Mouse (Mus musculus): ENCODE data around the gene Spire2.

DNA sequence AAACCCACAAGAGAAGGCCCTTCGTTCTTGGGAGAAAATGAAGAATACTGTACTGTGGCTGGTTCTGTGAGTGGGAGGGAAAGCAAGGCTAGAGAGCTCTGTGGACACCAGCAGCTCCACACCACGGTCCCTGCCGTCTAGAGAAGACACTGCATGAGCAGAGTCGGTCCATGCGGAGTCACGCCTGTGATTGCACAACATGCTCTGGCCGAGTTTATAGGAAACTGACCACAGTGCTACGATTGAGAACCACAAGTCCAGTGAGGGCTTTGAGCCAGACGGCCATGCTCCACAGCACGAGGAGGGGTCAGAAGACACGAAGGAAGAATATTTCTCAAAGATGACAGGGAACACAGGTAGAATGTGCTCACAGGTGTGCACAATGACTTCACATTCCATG is 34.2 kb upstream of the Spire2 start:
- no peak for TF ChIP-seq POLR2A (IDR thresholded peaks at IDR 0.05; ENCODE audit: borderline replicate concordance, insufficient read depth, low read length)
- no peak for TF ChIP-seq CTCF (IDR thresholded peaks at IDR 0.05; ENCODE audit: borderline replicate concordance, insufficient read depth, low read depth, low read length)

Data from cerebellum, adult 2 months (tissue).